Mouse (Mus musculus): ENCODE results near the gene Sprr4.
"Not testable (repeated sequence)": the region's sequence is repeated elsewhere in the genome, so short reads cannot be mapped to it uniquely, and the experiment has no call there.

Gene Sprr4

DNA sequence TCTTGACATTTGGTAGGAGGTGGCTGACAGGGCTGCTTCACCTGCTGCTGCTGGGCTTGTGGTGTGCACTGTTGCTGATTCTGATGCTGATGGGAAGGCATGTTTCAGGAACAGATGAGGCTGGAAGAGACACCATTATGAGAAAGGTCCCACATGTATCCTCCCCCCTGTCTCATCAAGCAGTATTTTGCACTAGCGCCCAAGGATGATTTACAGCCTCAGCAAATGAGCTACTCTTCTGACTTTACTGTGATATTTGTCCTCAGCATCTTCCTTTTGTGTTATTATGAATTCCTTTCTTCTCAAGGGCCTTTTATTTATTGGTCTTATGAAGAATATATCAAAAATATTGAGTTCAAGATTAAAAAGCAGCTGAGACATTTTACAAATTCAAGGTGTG is at the start of gene Sprr4:
Gene Sprr4 (minus strand): TSS at position 101 of the 400 bp plus-strand sequence.
- no peak for DNase-seq (ENCODE audit: low read depth)

DNA sequence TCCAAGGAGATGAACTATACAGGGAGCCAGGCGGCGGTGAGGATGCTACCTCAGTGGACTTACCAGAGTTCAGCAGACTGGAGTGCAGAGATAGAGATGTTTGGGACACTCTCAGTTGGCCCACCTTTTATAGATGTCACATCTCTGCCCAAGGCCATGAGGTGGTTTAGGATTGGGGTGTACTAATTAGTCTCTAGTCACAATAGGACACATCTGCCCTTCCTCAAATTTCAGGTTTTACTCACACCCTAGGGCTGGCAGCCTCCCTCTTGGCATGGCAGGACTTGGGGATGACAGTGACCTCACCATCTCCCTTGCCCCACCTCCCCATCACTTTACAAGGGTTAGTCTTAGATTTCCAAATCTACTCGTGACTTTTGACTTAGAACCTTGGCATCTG is 34.1 kb upstream of the Sprr4 start, which contains the start of gene 2310046K23Rik:
Gene 2310046K23Rik (minus strand): TSS at position 101 of the 400 bp plus-strand sequence.
- DNase-seq (ENCODE audit: low read depth), result no peak

DNA sequence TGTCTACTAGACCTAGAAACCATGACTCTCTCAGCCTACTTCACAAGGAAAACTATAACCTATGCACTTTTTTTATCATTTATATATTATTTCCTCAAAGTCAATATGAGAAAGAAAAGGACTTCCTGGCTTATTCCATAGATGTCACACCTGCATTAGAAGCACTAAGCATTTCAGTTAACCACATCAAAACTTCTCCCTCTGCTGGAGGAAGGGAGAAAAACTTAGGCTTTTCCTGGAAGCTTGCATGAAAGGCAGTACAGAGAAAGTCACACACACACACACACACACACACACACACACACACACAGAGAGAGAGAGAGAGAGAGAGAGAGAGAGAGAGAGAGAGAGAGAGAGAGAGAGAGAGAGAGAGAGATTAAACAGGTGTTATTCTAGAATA is 12.0 kb upstream of the Sprr4 start:
- DNase-seq (ENCODE audit: low read depth), result no peak

DNA sequence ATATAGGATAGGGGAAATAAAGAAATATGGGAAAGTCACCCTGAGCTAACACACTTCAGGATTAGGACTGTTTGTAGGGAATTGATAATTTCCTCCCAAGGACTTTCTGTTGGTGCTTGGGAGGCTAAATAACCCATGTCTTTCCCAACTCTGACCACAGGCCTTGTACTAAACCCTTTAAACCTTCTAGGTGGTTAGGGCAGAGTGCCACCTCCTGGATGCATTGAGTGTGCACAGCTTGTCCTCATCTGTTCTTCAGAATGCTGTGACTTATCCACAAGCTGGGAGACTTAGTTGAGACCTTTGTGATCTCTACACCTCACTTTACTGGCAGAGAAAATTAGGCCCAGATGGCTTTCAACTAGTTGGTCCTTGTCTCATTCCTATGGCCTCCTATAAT is 10.5 kb upstream of the Sprr4 start:
- no peak for DNase-seq (ENCODE audit: low read depth)

DNA sequence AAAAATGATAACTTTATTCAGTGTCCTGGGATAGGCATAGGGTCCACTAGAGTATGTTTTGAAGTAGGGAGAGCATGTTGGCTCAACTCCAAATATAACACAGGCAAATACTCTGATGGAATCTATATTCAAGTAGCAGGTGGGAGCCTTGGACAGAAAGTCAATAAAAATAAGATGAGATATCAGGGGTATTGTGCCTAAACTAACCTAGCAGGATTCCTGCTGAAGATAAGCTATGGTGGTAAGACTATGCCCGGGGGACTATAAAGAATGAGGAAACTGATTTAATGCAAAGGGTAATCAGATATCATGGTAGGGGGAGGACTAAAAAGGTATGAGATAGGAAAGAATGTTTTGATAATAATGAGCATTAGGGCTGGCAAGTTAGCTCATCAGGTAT is 7.9 kb upstream of the Sprr4 start:
- DNase-seq (ENCODE audit: low read depth), result no peak

DNA sequence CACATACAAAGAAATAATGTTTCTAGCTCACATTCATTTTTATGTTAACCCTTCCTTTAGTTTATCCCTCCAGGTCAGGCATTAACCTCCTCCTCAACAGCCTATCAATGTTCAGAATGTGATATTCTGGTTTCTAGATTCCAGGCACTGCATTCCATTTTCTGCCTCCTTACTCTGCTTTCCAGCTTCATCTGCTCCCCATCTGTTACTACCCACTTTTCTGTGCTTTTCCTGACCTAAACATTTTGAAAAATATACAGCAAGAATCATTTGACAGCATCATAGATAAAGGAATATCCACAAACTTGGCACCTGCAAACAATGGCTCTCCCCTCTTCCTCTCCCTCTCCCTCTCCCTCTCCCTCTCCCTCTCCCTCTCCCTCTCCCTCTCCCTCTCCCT is 3.2 kb upstream of the Sprr4 start:
- no peak for DNase-seq (ENCODE audit: low read depth)

DNA sequence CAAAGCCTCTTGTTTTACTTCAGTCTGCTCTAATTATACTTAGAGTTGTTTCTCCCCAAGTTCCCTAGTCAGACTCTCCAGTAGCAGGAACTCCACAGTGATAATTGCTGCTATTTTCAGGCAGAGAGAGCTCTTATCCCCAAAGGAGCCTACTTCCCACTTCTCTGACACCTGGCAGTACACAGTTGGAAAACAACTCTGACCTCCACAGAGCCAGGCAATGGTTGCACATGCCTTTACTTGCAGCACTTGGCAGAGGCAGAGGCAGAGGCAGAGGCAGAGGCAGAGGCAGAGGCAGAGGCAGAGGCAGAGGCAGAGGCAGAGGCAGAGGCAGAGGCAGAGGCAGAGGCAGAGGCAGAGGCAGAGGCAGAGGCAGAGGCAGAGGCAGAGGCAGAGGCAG is 10.0 kb downstream of the Sprr4 start:
- not testable (repeated sequence) for DNase-seq (ENCODE audit: low read depth)

DNA sequence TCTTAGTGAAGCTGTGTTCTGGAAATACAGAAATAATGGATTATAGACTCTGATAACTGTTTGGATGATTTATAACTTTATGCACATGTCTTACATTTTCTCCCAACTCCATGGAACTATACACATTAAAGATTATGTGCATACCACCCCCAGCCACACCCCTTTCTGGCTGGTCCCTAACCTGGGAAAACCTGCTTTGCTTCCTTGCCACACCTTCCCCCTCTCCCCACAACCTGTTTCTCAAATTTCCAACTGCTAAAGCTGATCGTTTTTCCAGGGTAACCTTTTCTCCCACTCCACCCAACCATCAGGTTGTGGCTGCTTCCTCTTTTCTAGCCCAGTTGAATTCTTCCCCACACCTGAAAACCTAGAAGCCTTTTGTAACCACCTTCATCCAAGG is 14.0 kb downstream of the Sprr4 start:
- no peak for DNase-seq (ENCODE audit: low read depth)

DNA sequence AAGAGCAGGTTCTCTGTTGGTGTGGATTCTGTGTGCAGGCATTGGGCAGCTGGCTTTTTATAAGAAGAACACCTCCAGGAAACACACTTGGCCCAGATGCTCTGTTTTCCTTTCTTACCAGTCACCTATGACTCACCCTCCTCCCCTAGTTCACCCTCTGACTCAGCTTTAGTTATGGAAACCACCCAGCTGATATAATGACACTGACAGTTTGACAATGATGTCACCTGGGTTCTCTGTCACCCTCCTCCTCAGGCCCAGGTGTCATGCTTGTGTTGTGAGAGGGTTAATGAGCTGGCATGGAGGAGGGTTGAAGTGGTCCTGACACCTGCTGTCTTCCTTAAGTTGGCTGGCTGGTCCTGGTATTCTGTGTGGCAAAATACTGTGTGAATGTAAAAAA is 14.4 kb downstream of the Sprr4 start, which contains the start of gene Sprr1a:
Gene Sprr1a (minus strand): TSS at position 33 of the 400 bp plus-strand sequence.
- DNase-seq (ENCODE audit: low read depth), result no peak

DNA sequence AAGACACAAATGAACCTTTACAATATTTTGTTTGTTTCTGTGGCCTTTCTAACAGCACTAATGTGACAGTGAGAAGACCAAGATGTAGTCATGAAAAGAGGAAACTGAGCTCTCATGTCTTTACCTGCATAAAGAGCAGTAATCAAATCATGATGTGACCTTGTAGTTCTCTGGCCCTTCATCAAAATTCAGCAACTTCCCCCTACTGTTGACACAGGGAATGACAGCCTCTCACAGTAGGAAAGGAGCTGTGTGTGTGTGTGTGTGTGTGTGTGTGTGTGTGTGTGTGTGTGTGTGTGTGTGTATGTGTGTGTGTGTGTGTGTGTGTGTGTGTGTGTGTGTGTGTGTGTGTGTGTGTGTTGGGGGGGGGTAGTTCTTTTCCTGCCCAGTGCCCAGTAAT is 19.0 kb downstream of the Sprr4 start:
- DNase-seq (ENCODE audit: low read depth), result not testable (repeated sequence)

DNA sequence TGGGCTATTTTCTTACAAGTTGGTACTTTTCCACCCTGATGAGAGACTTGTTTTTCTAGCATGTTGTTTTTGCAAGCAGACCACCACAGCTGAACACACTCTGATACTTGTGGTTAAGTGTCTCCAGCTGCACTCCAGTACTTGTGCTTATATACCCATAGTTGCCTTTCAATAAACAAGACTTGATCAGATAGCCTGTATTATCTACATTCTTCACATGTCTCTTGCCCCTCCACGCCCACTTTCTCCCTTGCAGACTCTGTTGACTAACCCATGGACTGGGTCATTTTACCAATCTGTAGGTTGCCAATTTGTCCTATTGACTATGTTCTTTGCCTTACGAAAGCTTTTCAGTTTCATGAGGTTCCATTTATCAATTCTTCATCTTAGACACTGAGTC is 30.2 kb downstream of the Sprr4 start:
- DNase-seq (ENCODE audit: low read depth), result no peak

DNA sequence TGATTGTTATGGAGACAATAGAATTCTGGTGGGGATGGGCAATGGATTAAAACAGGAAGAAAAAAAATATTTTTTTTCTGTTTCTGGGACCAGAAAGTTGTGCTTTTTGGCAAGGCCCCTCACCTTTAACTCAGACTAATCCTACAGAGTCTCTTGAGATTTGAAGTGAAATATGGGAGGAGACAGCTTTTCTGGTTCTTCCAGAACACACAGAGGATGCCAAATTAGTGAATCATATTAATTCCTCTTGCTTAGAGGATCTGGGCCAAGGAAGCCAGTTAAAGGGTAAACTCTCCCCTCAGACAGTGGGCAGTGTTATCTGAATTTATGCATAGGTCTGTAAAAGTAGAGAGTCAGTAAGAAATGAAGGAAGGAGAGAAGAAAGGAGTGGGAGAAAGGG is 32.9 kb downstream of the Sprr4 start:
- no peak for DNase-seq (ENCODE audit: low read depth)

DNA sequence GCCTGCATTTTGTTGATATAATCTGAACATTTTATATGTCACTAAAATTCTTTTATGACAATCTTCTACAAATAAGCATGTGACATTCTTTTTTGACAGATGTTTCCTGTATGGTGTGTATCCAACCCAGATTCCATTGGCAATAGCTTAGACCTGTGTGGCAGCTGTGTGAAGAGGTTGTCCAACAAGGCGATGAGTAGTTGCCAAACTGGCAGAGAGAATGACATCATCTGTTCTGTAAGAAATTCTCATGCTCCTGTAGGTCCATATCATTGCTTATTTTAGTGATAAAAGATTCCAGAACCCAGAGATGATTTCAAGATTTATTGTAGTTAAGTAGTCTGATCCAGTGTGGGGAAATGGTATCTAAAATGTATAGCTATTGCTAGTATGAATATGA is 33.7 kb downstream of the Sprr4 start:
- DNase-seq (ENCODE audit: low read depth), result no peak

DNA sequence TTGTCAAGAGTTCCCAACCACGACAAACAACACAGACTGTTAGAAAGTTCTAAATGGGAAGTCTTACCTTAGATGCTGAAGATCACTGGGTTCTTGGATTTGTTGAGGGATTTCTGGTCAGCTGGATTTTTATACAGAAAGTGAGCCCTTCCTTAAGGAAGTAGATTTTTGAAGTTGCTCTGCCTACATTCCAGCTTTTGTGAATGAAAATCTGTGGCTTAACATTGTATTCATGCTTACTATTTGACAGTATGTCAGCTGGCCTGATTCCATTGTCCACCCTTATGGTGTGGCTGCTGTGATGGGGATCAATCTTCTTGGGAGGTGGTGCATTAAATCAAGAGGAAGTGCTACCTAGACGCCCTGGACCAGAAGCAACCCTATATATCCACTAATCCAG is 41.7 kb downstream of the Sprr4 start, which contains the start of gene Sprr3:
Gene Sprr3 (minus strand): TSS at position 101 of the 400 bp plus-strand sequence.
- no peak for DNase-seq (ENCODE audit: low read depth)

DNA sequence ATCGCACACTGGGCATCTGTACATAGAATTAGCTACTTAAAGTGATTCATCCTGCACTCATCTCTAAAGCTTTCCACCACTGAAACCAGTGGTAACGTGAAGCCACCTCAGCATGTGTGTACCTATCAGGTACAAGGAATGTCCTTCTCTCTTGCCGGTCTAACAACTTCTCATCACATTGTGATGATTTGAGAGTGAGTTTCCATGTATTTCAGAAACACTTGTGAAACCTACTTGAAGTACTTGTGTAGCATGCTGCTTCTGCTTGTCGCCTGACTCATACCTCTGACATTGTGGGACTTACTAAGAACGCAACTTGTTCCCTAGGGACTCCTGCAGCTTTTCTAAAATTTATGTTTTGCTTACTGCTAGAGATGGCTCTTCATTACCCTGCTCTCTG is 45.1 kb downstream of the Sprr4 start:
- DNase-seq (ENCODE audit: low read depth), result no peak

All from fibroblast of lung, adult 2 months (primary cell).